Mouse (Mus musculus): ENCODE measurements around the gene Cabin1. TPM values are rescaled to one million over a fixed set of nuclear protein-coding genes. Genes with fewer than 3 reads are reported as not detected.
"Not testable (repeated sequence)": the region's sequence is repeated elsewhere in the genome, so short reads cannot be mapped to it uniquely, and the experiment has no call there.

Gene Cabin1
- total RNA-seq, 2 experiments from 2014 or later, result 49.4 to 58.5 TPM

DNA sequence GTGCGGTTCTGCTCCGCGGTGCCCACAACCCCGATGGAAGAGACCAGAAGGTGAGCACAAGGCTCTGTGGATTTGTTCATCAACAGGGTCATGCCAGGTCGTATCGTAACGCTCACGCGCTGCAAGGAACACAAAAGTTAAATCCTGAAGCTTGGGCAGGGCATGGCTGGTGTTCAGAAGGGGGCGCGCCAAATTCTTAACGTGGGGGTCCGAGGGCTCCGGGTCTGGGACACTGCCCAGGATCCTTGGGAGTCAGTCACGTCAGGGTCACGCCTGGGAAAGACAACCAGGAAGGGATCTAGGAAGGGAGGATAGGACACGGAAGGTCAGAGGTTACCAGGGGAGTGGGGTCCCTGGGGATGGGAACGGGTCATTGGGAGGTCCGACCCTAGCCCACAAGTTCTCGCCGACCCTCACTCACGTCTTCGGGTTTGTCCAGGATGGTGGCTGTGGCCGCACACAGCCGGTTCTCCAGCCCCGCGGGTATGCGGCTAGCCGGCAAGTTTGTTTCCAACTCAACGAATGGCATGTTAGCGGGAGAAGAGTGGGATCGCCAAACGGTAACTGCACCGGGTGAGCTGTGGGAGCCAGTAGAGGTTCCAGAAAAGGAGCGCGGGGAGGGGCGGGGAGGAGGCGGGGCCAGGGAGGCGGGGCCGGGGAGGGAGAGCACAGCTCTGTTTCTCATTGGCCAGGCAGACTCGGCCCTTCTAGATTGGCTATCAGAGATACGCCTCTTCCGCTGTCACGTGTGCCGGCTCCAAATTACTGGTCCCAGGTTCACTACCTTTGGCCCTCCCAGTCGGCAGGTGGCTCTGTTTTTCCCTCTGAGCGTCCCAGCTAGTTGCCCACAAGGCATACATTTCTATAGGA lies 8.9 kb upstream of the Cabin1 start, which contains the start of gene Ddt:
TSS of gene Ddt (minus strand) at position 620 of the 870 bp plus-strand sequence.
- DNase-seq (ENCODE audit: low spot score in 2 of 2), result peak; percentile 68 to 74

DNA sequence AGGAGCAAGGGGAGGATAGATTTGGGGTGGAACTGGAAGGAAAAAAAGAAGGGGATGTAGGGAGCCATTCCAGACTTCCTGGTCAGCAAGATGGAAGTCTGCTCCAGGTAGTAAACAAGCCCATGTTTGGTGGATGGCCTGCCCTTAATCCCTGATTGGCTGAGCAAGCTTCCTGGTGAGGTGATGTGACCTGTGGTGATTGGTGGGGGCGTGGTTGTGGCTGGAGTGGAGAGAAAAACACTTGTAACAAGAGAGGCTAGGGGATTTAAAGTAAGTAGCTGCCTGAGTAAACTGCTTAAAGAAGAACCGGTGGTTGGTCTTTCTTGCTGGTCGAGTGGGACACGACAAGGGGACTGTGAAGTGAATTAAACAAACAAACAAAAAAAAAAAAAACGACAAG lies 3.6 kb upstream of the Cabin1 start:
- not testable (repeated sequence) for DNase-seq (ENCODE audit: low spot score in 2 of 2)

DNA sequence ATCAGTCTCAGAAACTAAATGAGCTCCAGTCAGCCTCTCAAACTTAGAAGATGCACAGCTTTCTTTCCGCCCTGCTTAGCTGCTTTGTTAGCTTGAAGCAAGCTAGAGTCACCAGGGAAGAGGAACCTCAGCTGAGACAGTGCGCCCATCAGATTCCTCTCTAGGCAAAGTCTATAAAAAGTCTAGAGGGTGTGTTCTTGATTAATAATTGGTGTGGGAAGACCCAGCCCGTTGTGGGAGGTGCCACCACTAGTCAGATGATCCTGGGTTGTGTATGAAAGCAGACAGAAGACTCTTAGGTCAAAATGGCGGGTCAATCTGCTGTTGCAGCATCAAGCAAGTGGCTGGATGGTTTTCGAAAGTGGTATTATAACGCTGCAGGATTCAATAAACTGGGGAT lies 2.7 kb upstream of the Cabin1 start:
- DNase-seq (ENCODE audit: low spot score in 2 of 2), result no peak

DNA sequence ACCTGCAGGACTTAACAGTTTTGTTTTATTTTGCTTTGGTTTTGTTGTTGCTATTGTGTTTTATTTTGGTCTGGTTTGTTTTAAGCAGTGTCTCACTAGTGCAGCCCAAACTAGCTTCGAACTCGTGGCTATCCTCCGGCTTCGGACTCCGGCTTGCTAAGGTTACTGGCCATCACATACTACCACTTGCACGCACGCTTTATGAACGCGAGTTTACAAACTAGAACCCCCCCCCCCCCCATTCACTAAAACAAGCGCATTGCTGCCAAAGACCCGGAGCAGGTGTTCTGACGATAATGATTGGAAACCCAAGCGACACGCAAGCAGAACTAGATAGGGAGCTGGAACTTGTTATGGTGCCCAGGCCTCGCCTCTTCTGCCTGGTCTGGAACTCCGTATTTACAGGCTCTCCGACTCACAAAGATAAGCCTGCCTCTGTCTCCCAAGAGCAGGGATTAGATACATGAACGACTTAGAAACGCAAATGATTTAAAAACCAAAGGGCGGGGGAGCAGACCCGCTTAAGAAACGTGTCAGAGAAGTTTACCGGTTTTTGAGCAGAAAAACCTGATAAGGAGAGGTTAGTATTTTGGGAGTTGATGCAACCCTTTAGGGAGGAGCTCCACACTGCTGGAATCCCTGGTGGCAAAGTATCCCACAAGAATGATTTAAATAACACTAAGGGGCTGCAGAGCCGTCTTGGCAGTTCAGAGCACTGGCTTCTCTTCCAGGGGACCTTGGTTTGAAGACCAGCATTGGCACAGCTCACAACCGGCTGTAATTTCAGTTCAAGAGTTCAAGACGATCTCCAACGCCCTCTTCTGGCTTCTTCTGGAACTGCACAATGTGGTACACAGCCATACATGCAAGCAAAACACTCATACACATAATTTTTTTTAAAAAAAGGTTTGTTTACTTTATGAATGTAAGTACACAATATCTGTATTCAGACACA lies 655 bp upstream of the Cabin1 start:
- DNase-seq (ENCODE audit: low spot score in 2 of 2), result peak; percentile 21 to 50

DNA sequence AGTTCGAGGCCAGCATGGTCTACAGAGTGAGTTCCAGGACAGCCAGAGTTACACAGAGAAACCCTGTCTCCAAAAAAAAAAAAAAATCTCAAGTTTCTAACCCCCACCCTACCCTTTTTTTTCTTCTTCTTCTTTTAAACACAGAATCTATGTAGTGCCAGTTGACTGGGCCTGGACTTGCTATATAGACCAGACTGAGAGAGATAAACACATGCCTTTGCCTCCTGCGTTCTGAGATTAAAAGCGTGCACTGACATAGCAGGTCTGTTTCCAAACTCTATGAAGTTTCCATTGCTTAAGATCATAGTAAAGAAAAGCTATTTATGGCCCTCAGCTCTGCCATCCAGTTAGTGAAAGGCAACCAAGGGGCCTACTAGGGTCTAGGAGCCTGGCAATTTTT lies 1.7 kb downstream of the Cabin1 start:
- DNase-seq (ENCODE audit: low spot score in 2 of 2), result no peak

DNA sequence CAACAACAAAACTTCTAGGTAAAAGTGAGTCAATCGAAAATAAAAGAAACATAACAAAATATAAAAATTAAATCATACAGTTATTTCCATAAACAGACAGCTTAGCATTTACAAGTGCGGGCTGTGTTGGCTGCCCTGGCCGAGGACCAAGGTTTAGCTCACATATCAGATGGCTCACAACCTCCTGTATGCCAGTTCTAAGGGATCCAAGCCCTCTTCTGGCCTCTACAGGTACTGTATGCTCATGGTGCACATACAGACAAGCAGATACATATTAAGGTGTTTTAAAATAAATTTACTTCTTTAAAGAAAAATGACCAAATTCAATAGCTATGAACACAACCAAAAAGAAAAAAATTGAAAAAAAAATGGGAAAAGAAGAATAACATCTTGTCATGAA lies 3.8 kb downstream of the Cabin1 start:
- DNase-seq (ENCODE audit: low spot score in 2 of 2), result no peak

DNA sequence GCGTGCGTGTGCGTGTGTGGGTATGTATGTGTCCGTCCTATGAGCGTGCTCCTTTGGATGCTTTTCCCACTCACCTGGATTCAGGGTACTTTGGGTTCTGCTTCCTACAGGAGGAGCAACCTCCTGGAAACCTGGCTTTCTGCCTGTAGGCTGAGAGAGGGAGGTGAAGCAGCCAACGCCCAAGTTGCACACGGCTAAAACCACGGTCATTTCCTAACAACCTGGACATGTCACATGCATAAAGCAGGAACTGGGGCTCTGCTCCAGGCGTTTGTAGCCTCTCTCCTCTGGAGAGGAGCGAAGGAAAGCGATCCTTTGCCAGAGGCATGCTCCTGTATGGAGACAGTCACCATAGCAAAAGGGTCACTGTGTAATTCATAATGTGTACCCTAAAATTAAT lies 7.4 kb downstream of the Cabin1 start:
- no peak for DNase-seq (ENCODE audit: low spot score in 2 of 2)

DNA sequence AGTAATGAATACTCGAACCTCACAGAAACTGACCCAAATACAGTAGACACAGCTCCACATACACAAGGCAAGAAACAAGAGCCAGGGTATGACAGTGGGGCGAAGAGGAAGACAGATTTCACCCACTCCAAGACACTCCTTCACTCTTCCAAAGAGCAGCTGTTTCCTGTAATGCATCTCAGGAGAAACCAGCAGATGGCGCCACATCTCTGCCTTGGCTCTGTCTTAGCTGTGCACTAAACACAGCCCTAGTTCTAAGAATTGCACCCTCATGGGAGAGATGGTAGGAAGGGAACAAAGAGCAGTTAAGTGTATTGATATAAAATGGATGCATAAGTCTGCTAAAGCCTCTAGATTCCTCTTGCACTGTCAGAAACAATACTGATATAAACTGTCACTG lies 20.1 kb downstream of the Cabin1 start:
- DNase-seq (ENCODE audit: low spot score in 2 of 2), result peak; percentile 41 to 54

DNA sequence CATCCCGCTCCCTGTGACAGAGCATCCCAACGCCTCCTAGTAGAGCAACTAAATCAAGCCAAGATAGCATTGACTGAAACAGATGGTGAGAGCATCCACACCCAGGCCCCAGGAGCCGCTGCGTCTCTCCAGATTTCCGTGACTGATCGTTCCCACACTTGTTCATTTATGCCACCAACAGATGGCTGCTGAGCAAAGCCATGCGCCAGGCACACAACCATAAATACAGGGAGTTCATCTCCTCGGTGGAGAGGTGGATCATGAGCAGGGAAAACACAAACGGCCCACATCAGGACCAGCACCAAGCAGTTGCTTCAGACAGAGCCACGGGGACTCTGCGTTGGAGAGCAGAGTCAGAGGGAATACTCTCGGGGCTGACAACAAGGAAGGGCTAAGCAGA lies 20.8 kb downstream of the Cabin1 start:
- no peak for DNase-seq (ENCODE audit: low spot score in 2 of 2)

DNA sequence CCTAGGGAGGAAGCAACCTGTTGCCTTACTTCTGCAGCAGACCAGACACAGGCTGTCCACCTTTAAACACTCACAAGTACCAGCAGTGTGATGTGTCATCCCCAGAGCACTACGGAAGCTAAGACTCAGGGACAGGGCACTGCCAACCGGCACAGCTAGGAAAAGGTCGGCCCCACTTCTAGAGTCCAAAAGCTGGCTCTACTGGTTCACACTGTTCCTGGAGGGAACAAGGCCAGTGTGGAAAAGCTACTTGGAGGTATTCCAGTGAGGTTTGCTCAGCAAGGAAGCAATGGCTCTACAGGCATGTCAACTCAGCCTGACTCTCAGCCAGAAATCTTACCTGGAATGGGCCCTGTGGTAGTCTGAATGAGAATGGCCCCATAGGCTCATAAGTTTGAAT lies 23.3 kb downstream of the Cabin1 start:
- DNase-seq (ENCODE audit: low spot score in 2 of 2), result no peak

DNA sequence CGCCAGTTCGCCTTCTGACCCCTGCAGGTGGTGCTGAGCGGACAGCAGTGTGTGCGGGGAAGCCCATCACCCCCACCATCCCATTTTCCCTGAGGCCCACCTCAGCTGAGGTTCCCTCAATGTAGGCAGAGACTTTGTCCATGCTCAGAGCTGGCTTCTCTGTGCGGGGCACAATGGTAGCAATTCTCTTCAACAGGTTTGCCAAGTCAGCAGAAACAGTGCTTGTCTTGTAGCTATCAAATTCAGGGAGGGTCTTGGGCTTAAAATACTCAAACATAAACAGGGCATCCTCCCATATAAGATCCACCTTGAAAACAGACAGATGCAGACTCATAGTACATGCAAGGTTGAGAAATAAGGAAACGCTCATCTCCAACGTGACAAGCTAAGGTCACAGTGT lies 38.7 kb downstream of the Cabin1 start:
- DNase-seq (ENCODE audit: low spot score in 2 of 2), result no peak

DNA sequence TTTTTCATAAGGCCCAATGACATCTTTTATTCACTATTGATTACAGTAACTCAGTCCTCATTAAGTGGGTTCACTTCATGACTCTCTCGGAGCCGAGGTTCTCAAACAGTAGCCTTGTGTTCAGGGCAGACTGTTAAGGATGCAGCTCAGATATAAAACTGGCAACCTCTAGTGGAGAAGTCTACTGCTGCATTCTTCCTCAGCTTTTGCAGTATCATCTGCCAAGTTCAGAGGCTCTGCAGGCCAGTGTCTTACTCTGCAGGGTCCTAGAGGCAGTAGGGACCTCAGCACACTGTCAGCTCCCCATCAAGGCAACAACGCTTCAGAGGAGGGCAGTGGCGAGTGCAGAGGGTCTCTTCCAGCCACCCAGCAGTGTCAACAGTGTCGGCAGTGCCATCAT lies 43.9 kb downstream of the Cabin1 start:
- no peak for DNase-seq (ENCODE audit: low spot score in 2 of 2)

DNA sequence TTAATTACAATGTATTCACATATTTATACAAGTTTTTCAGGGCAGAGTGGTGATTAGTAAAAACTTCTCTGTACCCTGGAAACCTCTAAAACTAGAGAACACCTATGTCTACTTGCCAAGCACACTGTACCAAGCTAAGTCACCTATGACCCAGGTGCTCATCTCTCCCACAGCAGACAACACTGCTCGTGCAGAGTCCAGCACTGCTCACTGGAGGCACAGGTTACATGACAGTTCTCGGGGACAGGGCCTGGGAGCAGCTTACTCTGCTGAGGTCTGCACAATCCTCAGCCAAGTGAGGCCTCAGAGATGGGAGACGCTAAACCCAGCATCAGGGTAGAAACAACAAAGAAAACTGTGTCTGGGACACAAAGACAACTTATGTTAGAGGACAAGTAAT lies 49.3 kb downstream of the Cabin1 start:
- no peak for DNase-seq (ENCODE audit: low spot score in 2 of 2)

DNA sequence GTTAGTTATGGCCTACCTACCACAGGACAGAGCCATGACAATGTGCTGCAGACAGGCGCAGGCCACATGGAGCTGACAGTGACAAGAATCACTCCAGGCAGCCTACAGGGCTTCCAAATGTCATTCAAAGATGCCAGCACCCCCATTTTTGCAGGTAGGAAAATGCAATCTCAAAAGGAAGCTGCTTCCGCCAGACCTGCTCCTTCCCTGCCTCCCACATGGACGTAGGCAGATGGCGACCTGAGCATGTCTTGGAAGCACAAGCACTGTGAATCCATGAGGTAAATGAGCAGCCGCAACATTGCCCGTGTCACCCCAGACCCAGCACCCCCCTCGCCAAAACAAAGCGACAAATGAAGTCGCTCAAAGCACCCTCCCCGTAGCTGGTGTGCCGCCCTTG lies 51.1 kb downstream of the Cabin1 start:
- DNase-seq (ENCODE audit: low spot score in 2 of 2), result no peak

DNA sequence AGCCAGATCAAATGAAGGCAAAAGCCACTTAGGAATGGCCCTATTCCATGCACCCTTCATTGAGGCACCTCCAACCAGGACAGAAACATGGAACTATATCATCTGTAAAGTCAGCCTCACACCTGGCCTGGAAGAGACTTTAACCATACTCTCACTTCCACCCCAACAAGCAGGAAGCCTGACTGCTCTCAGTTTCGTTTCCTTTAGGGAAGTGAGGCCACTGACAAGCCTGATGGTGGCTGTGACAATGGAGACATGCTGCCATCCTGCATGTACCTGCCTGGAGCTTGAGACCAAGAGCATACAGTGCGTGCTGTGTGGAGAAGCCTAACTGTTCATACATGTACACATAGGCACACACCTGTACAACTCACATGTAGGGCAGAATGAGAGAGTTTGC lies 53.9 kb downstream of the Cabin1 start:
- no peak for DNase-seq (ENCODE audit: low spot score in 2 of 2)

DNA sequence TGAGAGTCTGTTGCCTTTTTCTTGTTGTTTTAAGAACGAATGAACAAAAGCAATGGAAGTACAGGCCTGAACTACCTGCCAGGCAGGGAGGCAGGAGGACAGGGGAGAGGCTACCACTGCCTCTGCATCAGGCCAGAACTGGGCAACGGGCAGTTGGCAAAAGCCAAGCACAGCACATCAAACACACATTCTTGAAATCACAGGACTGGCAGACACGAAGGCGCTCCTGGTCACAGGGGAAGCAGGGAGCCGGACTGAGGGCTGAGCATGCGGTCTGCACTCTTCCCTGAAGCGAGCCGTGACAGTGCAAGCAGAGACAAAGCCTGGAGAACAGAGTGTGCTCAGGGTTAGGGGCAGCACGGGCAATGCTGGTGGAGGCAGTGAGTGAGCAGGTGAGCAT lies 54.9 kb downstream of the Cabin1 start:
- no peak for DNase-seq (ENCODE audit: low spot score in 2 of 2)

DNA sequence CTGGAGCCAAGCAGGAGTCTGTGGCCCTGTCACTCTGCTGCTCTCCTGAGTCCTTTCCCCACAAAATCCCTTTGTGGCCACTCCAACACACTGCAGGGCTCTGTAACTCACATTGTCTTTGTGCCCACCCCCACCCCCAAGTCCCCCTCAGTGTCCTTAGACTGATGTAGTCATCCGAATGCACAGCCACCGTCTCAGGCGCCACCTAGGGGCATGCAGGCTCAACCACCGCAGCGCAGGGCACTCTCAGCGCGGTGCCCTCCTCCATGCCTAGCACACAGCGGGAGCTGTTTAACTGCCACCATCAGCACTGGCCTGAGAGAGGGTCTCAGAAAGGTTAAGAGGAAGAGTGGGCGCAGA lies 55.5 kb downstream of the Cabin1 start:
- no peak for DNase-seq (ENCODE audit: low spot score in 2 of 2)

DNA sequence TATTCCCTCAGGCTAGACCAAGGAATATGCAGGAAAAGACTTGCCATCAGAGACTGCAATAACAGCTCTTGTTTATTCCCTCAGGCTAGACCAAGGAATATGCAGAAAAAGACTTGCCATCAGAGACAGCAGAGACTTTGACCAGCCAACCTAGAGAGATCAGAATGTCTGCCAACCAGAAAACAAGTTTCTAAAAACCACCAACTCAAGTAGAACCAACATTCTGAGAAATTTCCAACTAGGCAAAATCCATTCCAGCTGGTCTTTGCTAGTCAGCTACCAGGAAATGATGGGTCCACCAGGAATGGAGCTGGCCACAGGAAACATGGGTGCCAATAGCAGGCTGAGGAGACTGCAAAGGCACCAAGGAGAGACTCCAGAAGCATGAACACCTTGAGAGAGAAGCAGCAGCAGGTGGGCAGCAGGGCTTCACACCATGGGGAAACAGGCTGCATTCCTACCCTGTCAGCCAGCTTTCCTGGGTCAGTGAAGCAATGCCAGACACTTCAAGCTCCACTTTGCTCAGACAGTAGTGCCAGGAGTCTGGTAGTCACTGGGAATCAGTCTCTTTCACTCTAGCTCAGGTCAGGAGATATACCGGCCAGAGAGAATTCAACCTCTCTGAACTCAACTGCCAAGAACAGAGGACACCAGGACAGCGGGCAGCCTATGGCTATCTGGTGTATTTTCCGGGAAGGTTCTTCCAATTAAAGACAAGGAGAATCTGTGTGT lies 56.1 kb downstream of the Cabin1 start:
- no peak for DNase-seq (ENCODE audit: low spot score in 2 of 2)

DNA sequence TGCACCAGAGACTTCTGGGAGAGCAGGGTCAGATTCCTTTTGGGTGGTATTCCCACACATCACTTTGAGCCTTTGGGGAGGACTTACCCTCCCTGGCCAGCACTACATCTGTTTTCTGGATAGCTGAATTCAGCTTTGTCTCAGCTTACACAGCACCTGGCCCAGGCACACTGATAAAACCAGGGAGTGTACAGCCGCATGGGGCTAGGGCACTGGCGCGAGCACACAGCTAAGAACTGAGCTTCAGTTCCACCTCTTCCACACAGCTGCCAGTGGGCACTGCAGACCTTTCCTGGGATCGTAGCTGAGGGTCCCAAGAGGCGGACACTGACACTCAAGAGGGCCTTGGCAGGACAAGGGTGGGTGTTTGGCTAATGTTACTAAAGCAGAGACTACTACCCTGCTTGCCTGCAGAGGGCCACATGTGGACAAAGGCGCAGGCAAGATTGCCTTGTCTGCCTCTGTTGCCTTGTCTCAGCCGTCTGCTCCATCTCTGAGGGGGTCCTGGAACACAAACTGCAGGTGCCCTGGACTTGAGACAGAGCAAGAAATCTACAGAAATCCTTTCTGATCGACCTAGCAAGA lies 57.4 kb downstream of the Cabin1 start:
- DNase-seq (ENCODE audit: low spot score in 2 of 2), result no peak

DNA sequence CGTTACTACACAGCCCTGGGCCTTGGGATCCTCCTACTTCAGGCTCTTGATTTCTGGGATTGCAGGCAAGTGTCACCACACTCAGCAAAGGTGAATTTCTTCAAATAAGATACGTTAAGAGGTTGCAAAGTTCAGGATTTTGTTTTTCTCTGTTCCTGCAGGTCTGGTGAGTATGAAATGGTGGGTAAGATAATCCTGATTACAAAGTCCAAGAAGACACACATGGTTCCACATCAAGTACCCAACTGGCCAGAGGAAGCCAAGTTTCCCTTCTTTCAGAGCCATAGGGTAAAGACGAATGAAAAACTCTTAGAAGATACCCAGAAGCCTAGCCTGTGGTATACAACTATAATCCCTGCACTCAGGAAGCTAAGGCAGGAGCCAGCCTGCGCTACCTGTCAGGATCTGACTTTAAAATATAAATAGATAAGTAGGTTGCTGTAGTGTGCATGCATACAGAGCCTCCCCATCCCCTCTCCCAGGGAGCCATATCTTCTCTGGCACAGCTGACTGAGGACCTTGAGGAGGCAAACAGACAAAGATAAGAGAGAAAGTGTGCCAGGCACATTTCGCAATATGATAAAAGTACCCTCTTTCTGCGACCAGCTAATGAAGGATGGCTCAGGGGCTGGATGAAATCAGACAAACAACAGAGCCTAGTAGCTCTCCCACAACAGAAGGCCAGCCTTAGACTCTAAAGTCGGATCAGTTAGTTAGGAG lies 58.3 kb downstream of the Cabin1 start:
- DNase-seq (ENCODE audit: low spot score in 2 of 2), result no peak

Measured in adrenal gland, postnatal 4 days (tissue).